Mouse (Mus musculus) right cerebral cortex, postnatal 14 days (tissue): ENCODE results near the gene Prdx3.

Experiments used
- DNase-seq: peaks from one replicate; pipeline ENCODE4 v3.0.0; 2022

Gene Prdx3

GRCm38 (mm10) chr19:60860868-60861700 is 13.3 kb downstream of the Prdx3 start, which contains the start of gene Sfxn4:
Gene Sfxn4 (minus strand): TSS chr19:60861479.
- peak; percentile 87 for DNase-seq

- no peak for DNase-seq
Measured at GRCm38 (mm10) chr19:60845731-60846130, 28.6 kb downstream of the Prdx3 start.

GRCm38 (mm10) chr19:60843324-60843723 is 31.0 kb downstream of the Prdx3 start:
- no peak for DNase-seq

GRCm38 (mm10) chr19:60837747-60838146 is 36.6 kb downstream of the Prdx3 start:
- DNase-seq, result peak; percentile 71

- no peak for DNase-seq
Measured at GRCm38 (mm10) chr19:60818677-60819076, 55.7 kb downstream of the Prdx3 start.
